8 mouse cellular contexts compared by ENCODE assay signal in the genomic region with DNA sequence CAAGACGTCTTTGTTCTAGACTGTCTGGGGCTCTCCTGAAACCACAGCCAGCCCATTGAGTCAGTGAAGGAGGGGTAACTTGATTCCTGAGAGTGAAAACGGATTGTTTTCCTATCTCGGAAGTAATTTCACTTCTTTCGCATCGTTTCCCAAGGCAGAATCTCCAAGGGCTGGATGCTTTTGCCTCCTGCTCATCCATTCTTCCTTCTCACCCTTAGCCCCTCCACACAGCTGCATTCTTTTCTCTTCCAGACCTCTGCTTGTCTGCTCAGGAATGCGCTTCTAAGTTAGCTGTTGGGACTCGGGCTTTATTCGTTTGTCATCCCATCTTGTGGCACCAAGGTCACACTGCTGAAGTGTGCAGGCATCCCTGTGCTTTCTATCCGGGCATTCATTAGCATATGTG. TPM values are rescaled to one million over a fixed set of nuclear protein-coding genes. Genes with fewer than 3 reads are reported as not detected.
A peak's percentile ranks its signal among the peaks of the same experiment; 100 is the strongest.
DNase-seq lines count a peak whose midpoint lies in the region; ATAC-seq lines count a peak whose summit lies in the region.

No protein-coding gene starts in this region.

- no peak overlapping the region for H3K4me3 ChIP-seq in forebrain, embryonic 10.5 days
- H3K4me3 ChIP-seq in limb, embryonic 15.5 days: no peak overlapping the region

- no peak for ATAC-seq in limb, embryonic 15.5 days (ENCODE audit: insufficient number of reproducible peaks, low FRiP score, low TSS enrichment, low read depth)
- no peak for ATAC-seq in cerebellum, adult (ENCODE audit: insufficient number of reproducible peaks, low FRiP score, low TSS enrichment)

- peak; percentile 82 for DNase-seq in heart, adult 11 months
- DNase-seq in heart, postnatal 10 days: no peak
- peak; percentile 67 for DNase-seq in 3T3-L1 (ENCODE audit: low read depth, low spot score)
- DNase-seq in forebrain, embryonic 10.5 days (ENCODE audit: extremely low spot score, low spot score): no peak
- DNase-seq in adrenal gland, adult 8-10 months: no peak
- no peak for DNase-seq in spleen, postnatal 10 days (ENCODE audit: low spot score in 2 of 2)

- H3K36me3 ChIP-seq in forebrain, embryonic 10.5 days (replicated peaks): no peaks in the 10 kb centered on the region
- no peaks in the 10 kb centered on the region for H3K36me3 ChIP-seq in limb, embryonic 15.5 days

- WGBS in forebrain, embryonic 10.5 days: 25% methylated on average over 9 of the region's 9 CpGs
- 27% methylated on average over 9 of the region's 9 CpGs for WGBS in limb, embryonic 15.5 days

- intact Hi-C loops in heart, postnatal 10 days (cut with DNase I): no loop called here

- peaks cover 22% of the 10 kb centered on the region for H3K27me3 ChIP-seq in forebrain, embryonic 10.5 days (ENCODE audit: poor library complexity, severe bottlenecking)
- no peaks in the 10 kb centered on the region for H3K27me3 ChIP-seq in limb, embryonic 15.5 days

- H3K4me1 ChIP-seq in forebrain, embryonic 10.5 days: peaks cover 69% of the 10 kb centered on the region
- peaks cover 64% of the 10 kb centered on the region for H3K4me1 ChIP-seq in limb, embryonic 15.5 days

- peak overlapping the region; percentile 83 for H3K27ac ChIP-seq in forebrain, embryonic 10.5 days
- H3K27ac ChIP-seq in limb, embryonic 15.5 days: peak overlapping the region; percentile 79; the same call in 1 of the 2 replicates

- H3K4me2 ChIP-seq in limb, embryonic 15.5 days: no peak overlapping the region

- H3K9ac ChIP-seq in limb, embryonic 15.5 days: no peak overlapping the region

- peaks cover 3% of the 10 kb centered on the region; the same call in 1 of the 2 replicates for H3K9me3 ChIP-seq in forebrain, embryonic 10.5 days
- H3K9me3 ChIP-seq in limb, embryonic 15.5 days: no peaks in the 10 kb centered on the region

RNA-seq across cellular contexts. Expression of gene Ier5, which starts 46.7 kb away (rescaled TPM):
- 10 to 100 TPM; 20.4 to 22.6 TPM for total RNA-seq in heart, postnatal 10 days (2021)
- 3.6 and 4.1 TPM in 2 replicates for polyA plus RNA-seq in forebrain, embryonic 10.5 days (2016; fragmentation: Nextera tagmentation; extraction: Ambion mirVana)
- 5.5 and 7.1 TPM in 2 replicates for polyA plus RNA-seq in limb, embryonic 15.5 days (2015; fragmentation: Nextera tagmentation; extraction: Ambion mirVana)
- 10 to 100 TPM in 3 of 4 experiments, 1 to 10 TPM in 1; 7.8 to 11.9 (median 11.2) TPM for total RNA-seq in adrenal gland, adult 8-10 months (2022)

Comparison
In these comparisons a context has a peak if more than half of its experiments do, and no peak if none do; other contexts are left out.
1. DNase-seq: peak in heart, adult 11 months (single experiment) and 3T3-L1 (single experiment); none in heart, postnatal 10 days (0 of 2), forebrain, embryonic 10.5 days (single experiment), adrenal gland, adult 8-10 months (single experiment) and spleen, postnatal 10 days (0 of 2).